In genomic region chr12:25092027-25092704, GRCm38 (mm10) we compare ENCODE assay signal across 8 mouse cellular contexts. TPM values are rescaled to one million over a fixed set of nuclear protein-coding genes. Genes with fewer than 3 reads are reported as not detected.
DNase-seq lines count a peak whose midpoint lies in the region; ATAC-seq and TF ChIP-seq lines count a peak whose summit lies in the region.

No protein-coding gene starts in this region.

- TF ChIP-seq CTCF in MEL (IDR thresholded peaks at IDR 0.05 in 2 of 3, conservative IDR thresholded peaks at IDR 0.05 in 1 of 3; ENCODE audit: control insufficient read depth in 1 of 3, insufficient read depth in 1 of 3, low read depth in 2 of 3, low read length in 3 of 3, poor library complexity in 1 of 3, severe bottlenecking in 1 of 3) = peak; percentile 90 to 97 (median 95)

- TF ChIP-seq EP300 in MEL (IDR thresholded peaks at IDR 0.05; ENCODE audit: low read depth in 1 of 2, low read length in 2 of 2) = no peak

- ATAC-seq in hindbrain, embryonic 13.5 days (ENCODE audit: low FRiP score) = 0 out of 2 replicates have a peak, but pooled peaks have one; percentile 29

- peak overlapping the region in 1 of 2 experiments; percentile 53; a peak in 2 of 4 replicates for H3K4me3 ChIP-seq in MEL (ENCODE audit: control insufficient read depth in 1 of 2, insufficient read depth in 1 of 2, low read depth in 2 of 2, low read length in 2 of 2)
- H3K4me3 ChIP-seq in hindbrain, embryonic 13.5 days = peak overlapping the region; percentile 40

- 7% methylated on average over 25 of the region's 25 CpGs for WGBS in hindbrain, embryonic 13.5 days

- no peak for TF ChIP-seq POLR2A in MEL (IDR thresholded peaks at IDR 0.05; ENCODE audit: control insufficient read depth in 1 of 2, insufficient read depth in 1 of 2, low read depth in 1 of 2, low read length in 2 of 2, poor library complexity in 1 of 2)

- peak; percentile 95 for TF ChIP-seq RAD21 in MEL (IDR thresholded peaks at IDR 0.05; ENCODE audit: low read depth, low read length)

- no peaks in the 10 kb centered on the region; a peak in 1 of 4 replicates for H3K4me1 ChIP-seq in MEL (ENCODE audit: control insufficient read depth in 1 of 2, insufficient read depth in 2 of 2, low read length in 2 of 2)
- peaks cover 35% of the 10 kb centered on the region for H3K4me1 ChIP-seq in hindbrain, embryonic 13.5 days (replicated peaks)

- peak overlapping the region; percentile 66 for H3K4me2 ChIP-seq in hindbrain, embryonic 13.5 days

- no peaks in the 10 kb centered on the region for H3K27me3 ChIP-seq in MEL (ENCODE audit: control insufficient read depth in 1 of 2, insufficient read depth in 2 of 2, low read length in 2 of 2)
- H3K27me3 ChIP-seq in hindbrain, embryonic 13.5 days = peaks cover 10% of the 10 kb centered on the region; the same call in 1 of the 2 replicates

- no peak overlapping the region for H3K27ac ChIP-seq in MEL (ENCODE audit: control insufficient read depth, low read depth, low read length)
- no peak overlapping the region for H3K27ac ChIP-seq in hindbrain, embryonic 13.5 days

- peak overlapping the region; percentile 61 for H3K9ac ChIP-seq in MEL (ENCODE audit: control insufficient read depth, low read depth, low read length, poor library complexity, severe bottlenecking)
- peak overlapping the region; percentile 66; the same call in 1 of the 2 replicates for H3K9ac ChIP-seq in hindbrain, embryonic 13.5 days

- DNase-seq in MEL (ENCODE audit: low read depth, low spot score) = peak; percentile 85
- DNase-seq in cerebellum, adult 9-10 months = peak; percentile 89
- DNase-seq in frontal cortex, postnatal 14 days (ENCODE audit: low spot score in 2 of 2) = peak; percentile 77 to 89
- peak; percentile 89 to 93 for DNase-seq in layer of hippocampus, postnatal 25 days (ENCODE audit: extremely low spot score in 1 of 2, low spot score in 1 of 2)
- DNase-seq in lung, postnatal 25 days (ENCODE audit: low spot score) = peak; percentile 88
- DNase-seq in retina, postnatal 1 day = peak; percentile 90
- DNase-seq in urinary bladder, adult 18-20 months (ENCODE audit: low spot score in 2 of 2) = peak; percentile 78 to 89

- H3K36me3 ChIP-seq in MEL (ENCODE audit: control insufficient read depth in 1 of 2, insufficient read depth in 2 of 2, low read length in 2 of 2) = no peaks in the 10 kb centered on the region
- H3K36me3 ChIP-seq in hindbrain, embryonic 13.5 days = no peaks in the 10 kb centered on the region

- no peaks in the 10 kb centered on the region for H3K9me3 ChIP-seq in MEL (replicated peaks; ENCODE audit: insufficient read depth, low read length)
- no peaks in the 10 kb centered on the region for H3K9me3 ChIP-seq in hindbrain, embryonic 13.5 days

- H3K79me2 ChIP-seq in MEL (ENCODE audit: control insufficient read depth, insufficient read depth, low read length, poor library complexity) = peaks cover 12% of the 10 kb centered on the region

TF ChIP-seq in MEL, 35 proteins besides CTCF, POLR2A, EP300 and RAD21:
- TF ChIP-seq MAZ (IDR thresholded peaks at IDR 0.05; ENCODE audit: low read depth, low read length) (no peak), ETS1 (IDR thresholded peaks at IDR 0.05; ENCODE audit: low read depth, low read length) (no peak), USF1 (IDR thresholded peaks at IDR 0.05; ENCODE audit: low read depth, low read length) (no peak), ZC3H11A (IDR thresholded peaks at IDR 0.05; ENCODE audit: low read depth, low read length) (peak; percentile 90), SMC3 (IDR thresholded peaks at IDR 0.05; ENCODE audit: low read depth, low read length) (peak; percentile 92), SIN3A (IDR thresholded peaks at IDR 0.05; ENCODE audit: low read length) (0 out of 2 replicates have a peak, but pooled peaks have one; percentile 44), CHD1 (IDR thresholded peaks at IDR 0.05; ENCODE audit: low read depth, low read length) (no peak), MYC (IDR thresholded peaks at IDR 0.05; ENCODE audit: low read depth, low read length) (no peak), ZMIZ1 (IDR thresholded peaks at IDR 0.05; ENCODE audit: low read depth, low read length) (no peak)

RNA-seq across cellular contexts. Expression of gene Id2, which starts 4.8 kb away (rescaled TPM):
- 9.1 and 10.4 TPM in 2 replicates for total RNA-seq in MEL (2012; rRNA removed)
- polyA plus RNA-seq in MEL (2012; ENCODE audit: insufficient read depth in 1 of 2, insufficient read length in 2 of 2, low read depth in 1 of 2, low replicate concordance in 2 of 2, missing spikeins in 1 of 2) = 1 to 10 TPM in 1 of 2 experiments, not detected in 1; 5.8 TPM
- polyA plus RNA-seq in hindbrain, embryonic 13.5 days (2015; fragmentation: Nextera tagmentation; extraction: Ambion mirVana) = 276 and 296 TPM in 2 replicates
- total RNA-seq in layer of hippocampus, postnatal 25 days (2021) = 100 to 1,000 TPM in 1 of 2 experiments, 10 to 100 TPM in 1; 91.6 to 124 TPM
